Mouse (Mus musculus): ENCODE results near the gene Gdf3.
"Not testable (repeated sequence)": the region's sequence is repeated elsewhere in the genome, so short reads cannot be mapped to it uniquely, and the experiment has no call there.

The Gdf3 gene

DNA sequence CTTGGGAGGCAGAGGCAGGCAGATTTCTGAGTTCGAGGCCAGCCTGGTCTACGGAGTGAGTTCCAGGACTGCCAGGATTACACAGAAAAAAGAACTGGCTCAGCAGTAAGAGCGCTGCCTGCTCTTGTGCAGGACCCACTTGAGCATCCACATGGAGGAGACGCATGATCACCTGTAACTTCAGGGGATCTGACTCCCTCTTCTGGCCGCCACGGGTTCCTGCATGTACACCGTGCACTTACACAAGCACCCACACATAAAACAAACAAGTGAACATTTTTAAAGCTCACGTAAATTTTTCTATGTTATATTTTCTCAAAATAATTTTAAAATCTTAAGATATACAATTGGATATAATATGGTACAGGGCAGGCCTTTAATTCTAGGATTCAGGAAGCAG, 4.4 kb downstream of the Gdf3 start:
- peak; percentile 25 for DNase-seq (ENCODE audit: low read depth)

DNA sequence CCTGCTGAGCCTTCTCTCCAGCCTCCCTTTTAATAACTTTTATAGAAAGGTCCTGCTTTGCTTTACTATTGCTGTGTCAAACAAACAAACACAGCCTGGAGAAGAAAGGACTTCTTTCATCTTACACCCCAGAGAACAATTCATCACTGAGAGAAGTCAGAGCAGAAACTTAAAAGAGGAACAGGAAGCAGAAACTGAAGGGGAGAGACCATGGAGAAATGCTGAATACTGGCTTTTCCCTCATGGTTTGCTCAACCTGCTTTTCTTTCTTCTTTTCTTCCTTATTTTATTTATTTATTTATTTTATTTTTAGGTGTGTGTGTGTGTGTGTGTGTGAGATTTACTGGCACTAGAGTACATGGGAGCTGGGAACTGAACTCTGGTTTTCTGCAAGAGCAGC, 5.6 kb downstream of the Gdf3 start:
- DNase-seq (ENCODE audit: low read depth), result no peak

DNA sequence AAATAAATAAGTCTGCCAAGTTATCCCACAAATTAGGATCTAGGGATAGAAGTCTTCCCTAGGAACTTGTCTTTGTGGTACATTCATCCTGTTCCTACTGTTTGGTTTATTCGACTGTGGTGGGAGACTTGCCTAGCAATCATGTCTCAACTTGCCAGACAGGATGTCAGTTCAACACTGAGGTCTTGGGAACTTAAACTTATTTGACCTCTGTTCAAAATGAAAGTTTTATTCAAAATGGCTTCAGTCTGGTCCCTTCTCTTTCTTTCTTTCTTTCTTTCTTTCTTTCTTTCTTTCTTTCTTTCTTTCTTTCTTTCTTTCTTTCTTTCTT, 6.9 kb downstream of the Gdf3 start:
- DNase-seq (ENCODE audit: low read depth), result no peak

DNA sequence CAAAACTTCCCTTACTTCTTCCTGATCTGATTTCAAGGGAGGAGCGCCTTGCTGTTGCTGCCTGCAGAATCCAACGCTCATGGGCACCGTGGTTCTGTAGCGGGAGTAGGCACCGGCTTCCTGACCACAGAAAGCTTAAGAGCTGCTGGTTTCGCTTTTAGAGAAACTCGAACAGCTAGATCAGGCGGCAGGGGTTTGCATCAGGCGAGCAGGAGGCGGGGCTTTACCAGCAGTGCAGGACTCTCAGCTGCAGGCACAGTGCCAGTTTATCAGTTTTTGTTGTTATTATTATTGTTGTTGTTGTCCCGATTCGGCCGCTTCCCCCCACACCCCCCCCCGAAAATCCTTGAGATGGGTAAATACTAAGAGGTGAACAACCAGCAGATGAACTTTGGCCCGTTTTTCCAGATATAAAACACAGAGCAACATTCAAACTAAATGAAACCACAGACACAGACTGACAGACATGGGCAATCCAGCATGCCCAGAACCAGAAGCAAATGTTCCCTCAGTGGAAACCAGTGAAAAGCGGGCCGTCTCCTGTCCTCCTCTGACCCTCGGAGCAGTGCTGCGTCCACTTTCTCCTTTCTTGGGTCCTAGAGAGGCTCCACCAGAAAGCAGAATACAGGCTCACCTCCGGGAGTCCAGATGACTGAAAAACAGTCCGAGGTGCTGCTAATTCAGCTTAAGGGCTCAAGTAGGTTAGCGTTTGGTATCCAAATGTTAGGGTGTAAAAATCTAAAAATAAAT, 7.5 kb downstream of the Gdf3 start, which contains the start of gene Apobec1:
Apobec1 (minus strand) TSS at position 203 of the 750 bp plus-strand sequence.
- DNase-seq (ENCODE audit: low read depth), result peak; percentile 93

DNA sequence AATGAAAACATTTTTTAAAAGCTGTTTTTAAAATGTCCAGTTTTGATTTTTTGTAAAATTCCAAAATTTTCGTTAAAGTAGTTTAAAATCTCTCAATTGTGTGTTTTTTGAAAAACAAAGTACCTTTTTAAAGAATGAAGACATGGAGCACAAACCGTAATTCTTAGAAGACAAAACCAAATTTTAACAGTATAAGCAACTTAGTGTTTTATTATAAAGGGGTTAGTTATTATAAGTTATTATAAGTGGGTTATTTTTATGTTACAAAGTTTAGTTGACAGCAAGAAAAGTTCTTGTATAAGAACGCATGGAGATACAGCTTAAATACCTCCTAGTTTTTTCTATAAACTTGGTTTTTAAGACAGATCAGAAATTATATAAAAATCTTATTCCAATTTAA, 8.3 kb downstream of the Gdf3 start:
- DNase-seq (ENCODE audit: low read depth), result no peak

- no peak for DNase-seq (ENCODE audit: low read depth)
Observed at GRCm38 (mm10) chr6:122601031-122601430, 8.9 kb downstream of the Gdf3 start.

DNA sequence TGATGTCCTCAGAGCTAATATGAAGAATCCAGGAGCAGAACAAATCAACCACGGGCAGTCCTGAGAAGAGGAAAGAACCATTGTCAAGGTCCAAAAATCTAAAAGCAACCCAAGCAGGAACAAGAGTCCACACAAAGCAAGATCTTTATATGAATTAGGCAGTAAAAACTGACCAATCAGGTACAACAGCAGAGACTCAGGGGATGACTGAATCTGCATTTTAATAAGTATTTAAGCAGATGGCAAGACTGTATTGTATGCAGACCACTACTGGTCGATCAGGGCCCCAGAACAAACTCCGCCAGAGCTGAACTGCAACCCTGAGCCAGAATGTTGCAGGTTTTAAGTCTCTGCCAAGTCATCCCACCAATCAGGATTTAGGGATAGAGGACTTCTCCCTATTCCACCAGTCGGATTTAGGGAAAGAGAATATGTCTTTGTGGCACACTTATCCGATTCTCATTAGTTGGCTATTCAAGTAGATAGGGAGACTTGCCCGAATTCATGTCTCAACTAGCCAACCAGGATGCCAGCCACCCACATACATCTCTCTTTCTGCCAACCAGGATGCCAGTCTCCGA, 9.7 kb downstream of the Gdf3 start:
- no peak for DNase-seq (ENCODE audit: low read depth)

DNA sequence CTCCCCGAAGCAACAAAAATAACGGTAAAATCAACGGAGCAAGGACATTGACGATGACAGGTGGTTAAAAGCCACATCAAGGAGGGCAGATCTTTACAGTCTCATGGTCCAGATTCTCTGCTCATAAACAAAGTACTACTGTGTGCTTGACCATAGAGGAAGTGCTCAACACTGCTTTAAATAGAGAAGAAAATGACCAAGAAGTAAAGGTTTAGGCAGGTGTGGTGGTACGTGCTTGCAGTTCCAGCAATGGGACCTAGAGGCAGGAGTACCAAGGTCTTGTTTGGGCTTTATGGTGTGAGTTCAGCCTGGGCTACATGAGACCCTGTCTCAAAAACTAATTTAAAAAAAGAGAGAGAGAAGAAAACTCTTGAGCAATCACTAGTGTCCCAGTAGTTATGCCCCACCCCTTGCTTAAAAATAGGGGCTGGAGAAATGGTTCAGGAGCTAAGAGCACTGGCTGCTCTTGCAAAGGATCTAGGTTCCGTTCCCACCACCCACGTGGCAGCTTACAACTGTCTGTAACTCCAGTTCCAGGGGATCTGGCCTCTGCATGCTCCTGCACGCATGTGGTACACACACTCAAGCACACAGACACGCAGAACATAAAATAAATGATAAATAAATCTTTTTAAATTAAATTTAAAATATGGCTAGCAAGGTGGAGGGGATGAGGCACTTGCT, 10.7 kb downstream of the Gdf3 start:
- DNase-seq (ENCODE audit: low read depth), result no peak

DNA sequence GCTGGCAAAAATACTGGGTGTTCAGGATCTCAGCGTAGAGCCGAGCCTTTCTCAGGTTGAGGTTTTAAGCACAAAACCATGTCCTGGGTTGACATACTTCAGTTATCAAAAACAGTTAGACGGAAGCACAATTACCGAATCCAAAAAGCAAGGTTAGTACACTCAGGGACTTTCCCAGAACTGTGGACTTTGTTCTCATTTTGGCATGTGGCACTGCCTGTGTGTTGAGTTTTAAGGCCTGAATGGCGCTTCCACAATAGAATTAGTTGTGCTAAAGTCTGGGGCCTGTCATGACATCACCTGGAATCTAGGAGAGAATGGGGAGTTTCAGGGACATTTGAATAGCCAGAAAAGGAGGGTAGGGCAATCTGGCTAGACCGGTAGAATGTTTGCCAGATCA, 11.5 kb downstream of the Gdf3 start:
- no peak for DNase-seq (ENCODE audit: low read depth)

- DNase-seq (ENCODE audit: low read depth), result no peak
Observed at GRCm38 (mm10) chr6:122598014-122598413, 11.9 kb downstream of the Gdf3 start.

GRCm38 (mm10) chr6:122596608-122597007, 13.3 kb downstream of the Gdf3 start:
- DNase-seq (ENCODE audit: low read depth), result no peak

GRCm38 (mm10) chr6:122595637-122596036, 14.2 kb downstream of the Gdf3 start:
- DNase-seq (ENCODE audit: low read depth), result peak; percentile 67

- DNase-seq (ENCODE audit: low read depth), result peak; percentile 20
Observed at GRCm38 (mm10) chr6:122592905-122593304, 17.0 kb downstream of the Gdf3 start.

DNA sequence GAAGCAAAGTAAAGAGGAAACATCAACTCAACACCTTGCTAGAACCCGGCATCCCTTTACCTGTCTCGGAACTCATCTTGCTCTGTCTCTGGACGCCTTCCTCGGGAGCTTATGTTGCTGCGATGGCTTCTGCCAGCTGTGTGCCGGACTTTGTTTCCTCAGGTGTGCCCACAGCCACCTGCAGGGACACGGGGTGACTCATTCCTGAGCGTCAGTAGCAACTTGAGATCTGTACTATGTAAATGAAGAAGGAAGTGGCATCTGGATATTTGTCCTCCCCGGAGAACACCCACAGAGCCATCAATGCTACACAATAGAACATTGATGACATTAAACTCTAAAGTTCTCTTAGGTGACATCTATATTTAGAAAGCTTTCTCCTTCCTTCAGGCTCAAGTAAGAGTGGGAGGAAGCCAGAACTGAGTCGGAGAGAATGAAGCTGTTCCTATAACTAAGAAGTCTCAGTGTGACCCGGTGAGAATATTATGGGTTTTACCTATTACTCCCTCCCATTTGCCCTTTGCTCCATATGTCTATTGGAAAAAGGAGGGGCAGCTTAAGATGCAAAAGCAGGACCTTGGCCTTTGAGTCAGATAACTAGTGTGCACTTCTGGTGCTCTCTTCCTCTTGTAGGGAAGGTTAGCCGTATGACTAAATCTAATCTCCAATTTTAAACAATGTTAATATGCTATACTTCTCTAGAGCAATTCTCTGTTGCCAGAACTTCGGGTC, 18.7 kb downstream of the Gdf3 start:
- DNase-seq (ENCODE audit: low read depth), result no peak

GRCm38 (mm10) chr6:122579086-122579485, 30.8 kb downstream of the Gdf3 start:
- DNase-seq (ENCODE audit: low read depth), result no peak

DNA sequence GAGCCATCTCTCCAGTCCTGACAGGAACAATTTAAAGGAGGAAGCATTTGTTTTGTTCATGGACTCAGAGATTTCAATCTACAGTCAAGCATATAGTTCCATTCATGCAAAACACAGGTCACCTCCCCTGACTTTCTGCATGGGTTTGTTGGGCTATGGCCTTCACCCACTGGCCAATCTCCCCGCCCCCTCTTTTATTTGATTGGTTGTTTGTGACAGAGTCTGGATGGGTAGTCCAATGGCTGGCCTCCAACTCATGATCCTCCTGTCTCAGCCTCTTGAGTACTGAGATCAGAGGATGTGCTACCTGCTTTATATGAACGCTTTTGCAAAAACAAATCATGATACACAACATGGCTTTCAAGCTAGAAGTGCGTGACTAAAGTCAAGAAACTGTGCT, 32.9 kb downstream of the Gdf3 start:
- DNase-seq (ENCODE audit: low read depth), result no peak

DNA sequence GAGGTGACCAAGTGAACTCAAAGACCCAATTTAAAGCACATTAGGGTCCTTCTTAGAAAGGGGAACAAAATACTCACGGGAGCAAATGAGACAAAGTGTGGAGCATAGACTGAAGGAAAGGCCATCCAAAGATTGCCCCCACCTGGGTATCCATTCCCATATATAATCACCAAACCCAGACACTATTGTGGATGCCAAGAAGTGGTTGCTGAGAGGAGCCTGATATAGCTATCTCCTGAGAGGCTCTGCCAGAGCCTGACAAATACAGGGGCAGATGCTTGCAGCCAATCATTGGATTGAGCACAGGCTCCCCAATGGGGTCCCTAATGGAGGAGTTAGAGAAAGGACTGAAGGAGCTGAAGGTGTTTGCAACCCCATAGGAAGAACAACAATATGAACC, 34.9 kb downstream of the Gdf3 start:
- DNase-seq (ENCODE audit: low read depth), result not testable (repeated sequence)

DNA sequence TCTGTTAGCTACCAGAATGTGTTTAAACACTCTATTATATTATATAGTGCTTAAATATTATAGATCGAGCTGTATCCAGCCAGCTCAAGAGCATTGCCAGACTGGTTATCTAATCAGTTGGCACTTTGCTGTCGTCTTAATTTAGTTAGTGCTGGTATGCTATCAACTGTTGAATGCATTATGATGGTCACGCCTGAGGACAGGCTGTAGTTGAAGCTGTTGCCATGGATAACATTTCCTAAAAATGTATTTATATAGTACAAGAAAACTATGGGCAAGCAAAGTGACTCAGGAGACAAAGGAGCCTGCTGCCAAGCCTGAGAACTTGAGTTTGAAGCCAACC, 38.3 kb downstream of the Gdf3 start:
- no peak for DNase-seq (ENCODE audit: low read depth)

DNA sequence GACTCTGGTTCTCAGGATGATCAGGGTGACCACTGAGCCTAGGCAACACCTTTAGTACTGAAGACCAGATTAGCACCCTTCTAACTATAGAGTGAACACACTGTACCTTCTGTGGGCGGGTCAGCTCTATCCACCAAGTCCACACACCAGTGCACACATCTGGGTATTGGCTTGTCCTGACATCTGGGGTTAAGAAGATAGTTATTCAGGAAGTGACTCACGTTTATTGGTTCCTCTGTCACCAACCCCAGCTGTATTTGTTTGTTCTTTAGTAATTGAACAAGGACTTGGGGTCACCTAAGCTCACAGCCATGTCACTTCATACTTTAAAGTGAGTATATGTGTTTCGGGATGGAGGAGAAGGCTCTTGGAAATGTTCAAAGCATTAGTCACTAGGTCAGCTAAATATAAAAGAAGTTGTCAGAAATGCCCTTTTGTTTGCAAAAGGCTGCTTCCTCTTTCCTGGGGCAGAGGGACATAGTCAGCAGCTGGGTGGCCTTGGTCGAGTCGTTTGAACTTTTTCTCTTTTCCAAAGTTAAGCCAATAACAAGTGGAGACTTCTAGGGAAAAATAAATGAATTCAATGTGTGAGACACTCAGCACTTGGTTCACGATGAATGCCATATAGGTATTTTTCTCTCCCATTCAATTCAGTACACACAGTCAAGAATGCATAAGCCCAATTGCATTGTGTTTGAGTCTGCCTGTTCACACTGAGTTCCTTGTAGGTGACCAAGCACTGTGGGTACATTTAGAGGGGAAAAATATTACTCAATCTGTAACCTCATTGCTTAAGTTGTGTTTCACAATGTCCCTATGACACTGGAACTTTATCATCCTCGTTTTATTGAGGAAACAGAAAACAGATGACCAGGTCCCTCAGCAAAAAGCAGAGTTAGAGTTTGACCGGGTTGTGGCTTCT, 38.9 kb downstream of the Gdf3 start:
- DNase-seq (ENCODE audit: low read depth), result peak; percentile 44

- DNase-seq (ENCODE audit: low read depth), result no peak
Observed at GRCm38 (mm10) chr6:122569762-122570161, 40.1 kb downstream of the Gdf3 start.

DNA sequence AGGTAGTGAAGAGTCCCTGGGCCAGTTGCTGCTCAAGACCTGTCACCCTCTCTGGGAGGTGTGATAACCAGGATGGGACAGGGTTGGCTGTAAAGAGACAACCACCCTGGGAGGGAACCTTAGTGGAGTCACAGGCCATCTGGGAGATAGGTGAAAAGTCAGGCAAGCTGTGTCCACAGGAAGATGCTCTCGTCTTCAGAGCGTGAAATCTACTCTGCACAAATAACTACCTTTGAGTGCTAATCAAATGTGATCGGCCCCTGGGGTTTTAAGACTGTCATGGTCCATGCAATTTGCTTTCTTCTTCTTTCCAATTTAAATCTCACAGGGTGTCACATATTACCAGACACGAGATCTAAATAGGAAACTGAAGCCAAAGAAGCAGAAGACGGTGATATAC, 40.8 kb downstream of the Gdf3 start:
- DNase-seq (ENCODE audit: low read depth), result no peak
